Mouse (Mus musculus) cerebellum, postnatal 14 days (tissue): Measurements from ENCODE around the gene Trim52.
"Not testable (repeated sequence)": the region's sequence is repeated elsewhere in the genome, so short reads cannot be mapped to it uniquely, and the experiment has no call there.

Source experiments
- DNase-seq, 2 experiments: peaks; one replicate each; pipeline ENCODE4 v3.0.0; 2021; ENCODE audit warnings: mixed read lengths in 2 of 2

Gene Trim52

GRCm38 (mm10) chr14:106105980-106106379 lies at the start of gene Trim52:
Gene Trim52 (plus strand): TSS chr14:106106198.
- DNase-seq = no peak

- no peak for DNase-seq
Measured at GRCm38 (mm10) chr14:106072608-106073007, 33.4 kb upstream of the Trim52 start.

GRCm38 (mm10) chr14:106075181-106076064 lies 30.6 kb upstream of the Trim52 start:
- peak; percentile 35 to 59 for DNase-seq

GRCm38 (mm10) chr14:106088480-106089037 lies 17.4 kb upstream of the Trim52 start:
- no peak for DNase-seq

- DNase-seq = peak in 1 of 2 experiments; percentile 24
Measured at GRCm38 (mm10) chr14:106096816-106097215, 9.2 kb upstream of the Trim52 start.

GRCm38 (mm10) chr14:106100858-106101257 lies 5.1 kb upstream of the Trim52 start:
- DNase-seq = no peak

GRCm38 (mm10) chr14:106106425-106106824 lies 427 bp downstream of the Trim52 start:
- DNase-seq = no peak

- DNase-seq = no peak
Measured at GRCm38 (mm10) chr14:106119371-106119770, 13.4 kb downstream of the Trim52 start.

GRCm38 (mm10) chr14:106136272-106136671 lies 30.3 kb downstream of the Trim52 start:
- DNase-seq = no peak

- no peak for DNase-seq
Measured at GRCm38 (mm10) chr14:106151188-106151587, 45.2 kb downstream of the Trim52 start.

- DNase-seq = no peak
Measured at GRCm38 (mm10) chr14:106154879-106155576, 49.0 kb downstream of the Trim52 start.

GRCm38 (mm10) chr14:106156533-106156932 lies 50.5 kb downstream of the Trim52 start:
- DNase-seq = no peak

GRCm38 (mm10) chr14:106162331-106162730 lies 56.3 kb downstream of the Trim52 start:
- DNase-seq = peak; percentile 14 to 50

GRCm38 (mm10) chr14:106163196-106163595 lies 57.2 kb downstream of the Trim52 start:
- no peak for DNase-seq

GRCm38 (mm10) chr14:106163933-106164332 lies 57.9 kb downstream of the Trim52 start:
- not testable (repeated sequence) for DNase-seq

GRCm38 (mm10) chr14:106176879-106177278 lies 70.9 kb downstream of the Trim52 start:
- DNase-seq = peak; percentile 82 to 87

- no peak for DNase-seq
Measured at GRCm38 (mm10) chr14:106178245-106178644, 72.2 kb downstream of the Trim52 start.

GRCm38 (mm10) chr14:106179102-106179727 lies 73.2 kb downstream of the Trim52 start:
- DNase-seq = no peak

- no peak for DNase-seq
Measured at GRCm38 (mm10) chr14:106179728-106180125, 73.7 kb downstream of the Trim52 start.

- DNase-seq = peak; percentile 27 to 59
Measured at GRCm38 (mm10) chr14:106180616-106181015, 74.6 kb downstream of the Trim52 start.

GRCm38 (mm10) chr14:106183985-106184384 lies 78.0 kb downstream of the Trim52 start:
- DNase-seq = no peak
